Mouse (Mus musculus) thymus, adult 2 months (tissue): Measurements from ENCODE around the gene Kri1. TPM values are rescaled to one million over a fixed set of nuclear protein-coding genes. Genes with fewer than 3 reads are reported as not detected.

Source experiments
- DNase-seq: peaks from one replicate; pipeline ENCODE4 v3.0.0; 2021
- H3K27ac ChIP-seq: fragments of 200-500 bp; 2 replicates; pipeline ENCODE4 v1.5.1; 2012; ENCODE audit warnings: low read length, control low read depth; ENCODE audit not compliant: control insufficient read depth, insufficient read depth
- H3K27me3 ChIP-seq: fragments of 200-500 bp; 2 replicates; pipeline ENCODE4 v1.6.1; 2012; ENCODE audit warnings: mild to moderate bottlenecking, low read length, moderate library complexity, mixed read lengths; ENCODE audit not compliant: control insufficient read depth, insufficient read depth
- H3K36me3 ChIP-seq: fragments of 200-500 bp; 2 replicates; pipeline ENCODE4 v1.6.1; 2012; ENCODE audit warnings: mild to moderate bottlenecking, low read length, moderate library complexity; ENCODE audit not compliant: control insufficient read depth, insufficient read depth
- H3K4me1 ChIP-seq: fragments of 200-500 bp; replicated peaks from 2 replicates; pipeline ENCODE4 v1.6.1; 2012; ENCODE audit warnings: low read length; ENCODE audit not compliant: control insufficient read depth, insufficient read depth
- H3K4me3 ChIP-seq: fragments of 200-500 bp; 2 replicates; pipeline ENCODE4 v1.5.1; 2012; ENCODE audit warnings: mild to moderate bottlenecking, low read length, control low read depth, moderate library complexity; ENCODE audit not compliant: control insufficient read depth, insufficient read depth
- CTCF ChIP-seq: fragments of 200-500 bp; IDR thresholded peaks from 2 replicates; pipeline ENCODE4 v1.5.1; 2012; ENCODE audit warnings: mild to moderate bottlenecking, control low read depth, low read length, moderate library complexity, borderline replicate concordance; ENCODE audit not compliant: control insufficient read depth, poor library complexity, insufficient read depth; ENCODE audit errors: extremely low read depth
- POLR2A ChIP-seq: fragments of 200-500 bp; IDR thresholded peaks from 2 replicates; pipeline ENCODE4 v1.6.1; 2012; ENCODE audit warnings: mild to moderate bottlenecking, low read length, control low read depth, moderate library complexity; ENCODE audit not compliant: control insufficient read depth, poor library complexity, insufficient read depth; ENCODE audit errors: extremely low read depth
- WGBS: fragments of 180-500 bp; shearing (Covaris S2); methylation state at CpG from one replicate; pipeline ENCODE4 v1.1.7; 2018; 5-methylcytosine and 5-hydroxymethylcytosine counted together
- polyA plus RNA-seq: library from polyadenylated mRNA; depleted of rRNA; stranded (reverse); fragments of >200 nt; gene quantifications from 2 replicates; pipeline ENCODE4 v1.2.3, GENCODE M21; 2012

The Kri1 gene
- polyA plus RNA-seq, 1 experiment, result 56.5 TPM

DNA sequence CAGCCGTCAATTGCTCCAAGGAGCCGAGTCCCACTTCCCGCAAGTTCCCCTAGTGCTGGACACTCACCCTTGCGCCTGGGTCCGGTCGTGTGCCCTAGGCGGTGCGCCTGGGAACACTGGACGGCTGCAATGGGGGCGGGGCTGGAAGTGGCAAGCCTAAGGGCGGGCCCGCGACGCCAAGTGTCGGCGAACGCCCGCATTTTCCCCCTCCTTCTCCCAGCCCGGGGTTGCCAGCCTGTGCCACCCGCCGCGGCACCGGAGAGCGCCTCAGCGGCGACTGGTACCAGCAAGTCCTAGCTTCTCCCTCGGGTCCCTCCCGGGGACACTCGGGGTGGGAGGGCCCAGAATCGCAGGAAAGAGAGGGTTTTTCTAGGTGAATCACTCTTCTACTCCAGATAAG, 39.4 kb downstream of the Kri1 start, which contains the start of gene S1pr5:
S1pr5 (minus strand) TSS at position 118 of the 400 bp plus-strand sequence.
- 5% methylated on average over 30 of the region's 30 CpGs for WGBS
- Histone ChIP-seq H3K27me3 (peaks cover 22% of the 10 kb centered on the region; the same call in 1 of the 2 replicates), H3K4me3 (no peak within 1 kb of the TSS), H3K4me1 (peaks cover 15% of the 10 kb centered on the region), H3K27ac (no peak within 1 kb of the TSS), H3K36me3 (no peaks in the 10 kb centered on the region)
- TF ChIP-seq POLR2A (no peak), CTCF (no peak)
- no peak for DNase-seq

GRCm38 (mm10) chr9:21246342-21246741, 41.4 kb downstream of the Kri1 start:
- WGBS, result 100% methylated on average over 1 of the region's 1 CpGs
- Histone ChIP-seq H3K4me3 (no peak overlapping the region), H3K27me3 (peaks cover 22% of the 10 kb centered on the region; the same call in 1 of the 2 replicates)

GRCm38 (mm10) chr9:21245113-21245487, 42.7 kb downstream of the Kri1 start:
- no peak overlapping the region for H3K27ac ChIP-seq
- TF ChIP-seq POLR2A (no peak), CTCF (no peak)
- 10% methylated on average over 16 of the region's 16 CpGs for WGBS

More at GRCm38 (mm10) chr9:21246342-21246741, 41.4 kb downstream of the Kri1 start:
- no peaks in the 10 kb centered on the region for H3K36me3 ChIP-seq
- H3K4me1 ChIP-seq, result peaks cover 15% of the 10 kb centered on the region
- DNase-seq, result no peak
- TF ChIP-seq CTCF (no peak), POLR2A (no peak)
- no peak overlapping the region for H3K27ac ChIP-seq

GRCm38 (mm10) chr9:21244428-21245112, 43.2 kb downstream of the Kri1 start:
- Histone ChIP-seq H3K27me3 (peaks cover 19% of the 10 kb centered on the region; the same call in 1 of the 2 replicates), H3K27ac (no peak overlapping the region), H3K4me1 (peaks cover 15% of the 10 kb centered on the region), H3K36me3 (no peaks in the 10 kb centered on the region), H3K4me3 (no peak overlapping the region)
- no peak for TF ChIP-seq CTCF
- 2% methylated on average over 72 of the region's 72 CpGs for WGBS
- DNase-seq, result no peak

More at GRCm38 (mm10) chr9:21245113-21245487, 42.7 kb downstream of the Kri1 start:
- Histone ChIP-seq H3K4me1 (peaks cover 15% of the 10 kb centered on the region), H3K4me3 (no peak overlapping the region), H3K27me3 (peaks cover 22% of the 10 kb centered on the region; the same call in 1 of the 2 replicates), H3K36me3 (no peaks in the 10 kb centered on the region)
- no peak for DNase-seq

- no peak overlapping the region for H3K4me3 ChIP-seq
- WGBS, result 20% methylated on average over 42 of the region's 42 CpGs
- DNase-seq, result no peak
- peaks cover 15% of the 10 kb centered on the region for H3K4me1 ChIP-seq
- H3K27ac ChIP-seq, result no peak overlapping the region
- TF ChIP-seq POLR2A (no peak), CTCF (no peak)
- peaks cover 15% of the 10 kb centered on the region; the same call in 1 of the 2 replicates for H3K27me3 ChIP-seq
- H3K36me3 ChIP-seq, result no peaks in the 10 kb centered on the region
Observed at GRCm38 (mm10) chr9:21243826-21244427, 43.8 kb downstream of the Kri1 start.

GRCm38 (mm10) chr9:21241343-21241742, 46.4 kb downstream of the Kri1 start:
- H3K4me3 ChIP-seq, result no peak overlapping the region
- no peaks in the 10 kb centered on the region for H3K36me3 ChIP-seq
- H3K27me3 ChIP-seq, result no peaks in the 10 kb centered on the region; the same call in 1 of the 2 replicates
- peaks cover 24% of the 10 kb centered on the region for H3K4me1 ChIP-seq
- no peak overlapping the region for H3K27ac ChIP-seq
- DNase-seq, result peak; percentile 89
- peak; percentile 82; the same call in 1 of the 2 replicates for TF ChIP-seq CTCF
- TF ChIP-seq POLR2A, result no peak
- WGBS, result 5% methylated on average over 11 of the region's 11 CpGs
